Mouse (Mus musculus) thymus, adult 2 months (tissue): Measurements from ENCODE around the gene Cdk5. TPM values are rescaled to one million over a fixed set of nuclear protein-coding genes. Genes with fewer than 3 reads are reported as not detected.

Source experiments
- DNase-seq: peaks from one replicate; pipeline ENCODE4 v3.0.0; 2021
- H3K27ac ChIP-seq: fragments of 200-500 bp; 2 replicates; pipeline ENCODE4 v1.5.1; 2012; ENCODE audit warnings: low read length, control low read depth; ENCODE audit not compliant: control insufficient read depth, insufficient read depth
- H3K27me3 ChIP-seq: fragments of 200-500 bp; 2 replicates; pipeline ENCODE4 v1.6.1; 2012; ENCODE audit warnings: mild to moderate bottlenecking, low read length, moderate library complexity, mixed read lengths; ENCODE audit not compliant: control insufficient read depth, insufficient read depth
- H3K36me3 ChIP-seq: fragments of 200-500 bp; 2 replicates; pipeline ENCODE4 v1.6.1; 2012; ENCODE audit warnings: mild to moderate bottlenecking, low read length, moderate library complexity; ENCODE audit not compliant: control insufficient read depth, insufficient read depth
- H3K4me1 ChIP-seq: fragments of 200-500 bp; replicated peaks from 2 replicates; pipeline ENCODE4 v1.6.1; 2012; ENCODE audit warnings: low read length; ENCODE audit not compliant: control insufficient read depth, insufficient read depth
- H3K4me3 ChIP-seq: fragments of 200-500 bp; 2 replicates; pipeline ENCODE4 v1.5.1; 2012; ENCODE audit warnings: mild to moderate bottlenecking, low read length, control low read depth, moderate library complexity; ENCODE audit not compliant: control insufficient read depth, insufficient read depth
- CTCF ChIP-seq: fragments of 200-500 bp; IDR thresholded peaks from 2 replicates; pipeline ENCODE4 v1.5.1; 2012; ENCODE audit warnings: mild to moderate bottlenecking, control low read depth, low read length, moderate library complexity, borderline replicate concordance; ENCODE audit not compliant: control insufficient read depth, poor library complexity, insufficient read depth; ENCODE audit errors: extremely low read depth
- POLR2A ChIP-seq: fragments of 200-500 bp; IDR thresholded peaks from 2 replicates; pipeline ENCODE4 v1.6.1; 2012; ENCODE audit warnings: mild to moderate bottlenecking, low read length, control low read depth, moderate library complexity; ENCODE audit not compliant: control insufficient read depth, poor library complexity, insufficient read depth; ENCODE audit errors: extremely low read depth
- WGBS: fragments of 180-500 bp; shearing (Covaris S2); methylation state at CpG from one replicate; pipeline ENCODE4 v1.1.7; 2018; 5-methylcytosine and 5-hydroxymethylcytosine counted together
- polyA plus RNA-seq: library from polyadenylated mRNA; depleted of rRNA; stranded (reverse); fragments of >200 nt; gene quantifications from 2 replicates; pipeline ENCODE4 v1.2.3, GENCODE M21; 2012

Cdk5 gene
- polyA plus RNA-seq, 1 experiment: 87.0 TPM

- no peak overlapping the region for H3K4me3 ChIP-seq
- WGBS: 91% methylated on average over 8 of the region's 8 CpGs
- peaks cover 24% of the 10 kb centered on the region for H3K36me3 ChIP-seq
- no peak for DNase-seq
- H3K27ac ChIP-seq: no peak overlapping the region
- TF ChIP-seq POLR2A (no peak), CTCF (no peak)
- H3K27me3 ChIP-seq: no peaks in the 10 kb centered on the region
- peaks cover 36% of the 10 kb centered on the region for H3K4me1 ChIP-seq
Observed at GRCm38 (mm10) chr5:24441187-24441586, 17.9 kb upstream of the Cdk5 start.

- WGBS: 98% methylated on average over 8 of the region's 8 CpGs
- Histone ChIP-seq H3K27me3 (no peaks in the 10 kb centered on the region), H3K27ac (no peak overlapping the region), H3K36me3 (peaks cover 72% of the 10 kb centered on the region), H3K4me3 (no peak overlapping the region), H3K4me1 (no peaks in the 10 kb centered on the region)
- DNase-seq: no peak
- TF ChIP-seq POLR2A (no peak), CTCF (no peak)
Observed at GRCm38 (mm10) chr5:24433993-24434392, 10.7 kb upstream of the Cdk5 start.

GRCm38 (mm10) chr5:24428596-24428995 is 5.3 kb upstream of the Cdk5 start:
- H3K27ac ChIP-seq: no peak overlapping the region
- no peak for DNase-seq
- TF ChIP-seq POLR2A: no peak
- H3K4me1 ChIP-seq: peaks cover 22% of the 10 kb centered on the region
- WGBS: 84% methylated on average over 9 of the region's 9 CpGs
- no peaks in the 10 kb centered on the region for H3K27me3 ChIP-seq
- H3K36me3 ChIP-seq: peaks cover 35% of the 10 kb centered on the region
- no peak overlapping the region for H3K4me3 ChIP-seq

GRCm38 (mm10) chr5:24427981-24428402 is 4.7 kb upstream of the Cdk5 start:
- DNase-seq: no peak
- H3K27ac ChIP-seq: no peak overlapping the region
- WGBS: 77% methylated on average over 15 of the region's 15 CpGs
- no peaks in the 10 kb centered on the region for H3K27me3 ChIP-seq
- H3K4me3 ChIP-seq: no peak overlapping the region
- H3K36me3 ChIP-seq: peaks cover 29% of the 10 kb centered on the region
- TF ChIP-seq CTCF: no peak
- TF ChIP-seq POLR2A: no peak
- H3K4me1 ChIP-seq: peaks cover 24% of the 10 kb centered on the region

DNA sequence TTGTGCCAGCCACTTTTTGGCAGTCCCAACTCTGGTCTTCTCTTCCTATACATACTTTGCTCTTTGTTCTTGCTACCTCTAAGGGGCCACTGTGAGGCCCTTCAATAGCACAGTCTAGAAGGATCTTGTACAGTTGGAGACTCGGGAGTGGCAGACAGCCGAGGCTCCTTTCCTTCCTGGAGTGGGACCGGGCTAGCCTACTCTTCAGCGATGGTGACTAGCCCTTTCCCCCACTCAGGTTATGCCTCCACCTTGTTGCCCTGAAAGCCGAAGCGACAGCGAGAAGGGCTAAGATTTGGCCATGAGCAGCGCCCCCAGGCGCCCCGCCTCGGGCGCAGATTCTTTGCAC is 3.9 kb upstream of the Cdk5 start:
- TF ChIP-seq POLR2A: no peak
- no peak for TF ChIP-seq CTCF
- Histone ChIP-seq H3K36me3 (peaks cover 22% of the 10 kb centered on the region), H3K27ac (no peak overlapping the region), H3K27me3 (no peaks in the 10 kb centered on the region), H3K4me1 (peaks cover 28% of the 10 kb centered on the region), H3K4me3 (no peak overlapping the region)
- no peak for DNase-seq
- WGBS: 91% methylated on average over 12 of the region's 12 CpGs

GRCm38 (mm10) chr5:24426556-24427284 is 3.4 kb upstream of the Cdk5 start:
- no peak for DNase-seq
- Histone ChIP-seq H3K4me3 (no peak overlapping the region), H3K4me1 (peaks cover 28% of the 10 kb centered on the region), H3K27me3 (no peaks in the 10 kb centered on the region), H3K36me3 (peaks cover 17% of the 10 kb centered on the region), H3K27ac (no peak overlapping the region)
- no peak for TF ChIP-seq CTCF
- no peak for TF ChIP-seq POLR2A
- 66% methylated on average over 9 of the region's 9 CpGs for WGBS

DNA sequence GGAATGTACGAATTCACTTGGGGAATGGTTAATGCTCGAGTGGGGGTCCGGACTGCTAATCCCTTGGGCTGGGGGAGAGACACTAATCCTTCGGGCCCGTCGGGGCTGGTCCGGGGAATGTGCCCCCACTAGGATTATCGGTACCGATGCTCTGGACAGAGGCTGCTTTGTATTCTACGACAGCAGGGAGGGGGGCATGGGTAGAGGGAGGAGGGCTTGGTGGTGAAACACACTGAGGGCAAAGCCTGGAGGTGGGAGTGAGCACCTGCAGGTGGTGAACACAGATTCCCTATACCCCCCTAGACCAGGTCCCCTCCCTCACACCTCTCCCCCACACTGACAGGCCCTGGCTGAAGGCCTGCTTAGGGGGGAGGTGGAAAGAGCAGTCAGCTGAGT is 2.7 kb upstream of the Cdk5 start:
- DNase-seq: peak; percentile 31
- Histone ChIP-seq H3K27ac (no peak overlapping the region), H3K36me3 (peaks cover 11% of the 10 kb centered on the region), H3K4me3 (peak overlapping the region; percentile 72), H3K27me3 (no peaks in the 10 kb centered on the region), H3K4me1 (peaks cover 28% of the 10 kb centered on the region)
- TF ChIP-seq POLR2A: no peak
- 18% methylated on average over 10 of the region's 10 CpGs for WGBS
